Mouse (Mus musculus) lung, postnatal 0 days (tissue): ENCODE data around the gene Tm4sf19.

ENCODE experiments used
- CTCF ChIP-seq: IDR thresholded peaks from 2 replicates; pipeline ENCODE4 v1.5.1; 2016; ENCODE audit warnings: antibody characterized with exemption, mild to moderate bottlenecking
- EP300 ChIP-seq: IDR thresholded peaks from 2 replicates; pipeline ENCODE4 v1.6.1; 2016; ENCODE audit warnings: antibody characterized with exemption, mild to moderate bottlenecking, control low read depth

- TF ChIP-seq CTCF (no peak), EP300 (peak; percentile 95)
These were observed 33.8 kb downstream of the Tm4sf19 start for GRCm38 (mm10) chr16:32434066-32434465.
